Mouse (Mus musculus): Measurements from ENCODE around the gene Hddc3.

GRCm38 (mm10) chr7:80387633-80388543 is 45.0 kb downstream of the Hddc3 start, which contains the start of gene Fes:
- TF ChIP-seq POLR2A (IDR thresholded peaks at IDR 0.05; ENCODE audit: control insufficient read depth, low read depth, low read length) (no peak; the same call in 1 of the 2 replicates), CTCF (IDR thresholded peaks at IDR 0.05; ENCODE audit: control insufficient read depth, insufficient read depth, insufficient replicate concordance, low read depth, low read length) (no peak)
